Mouse (Mus musculus): ENCODE measurements around the gene Daam1.

DNA sequence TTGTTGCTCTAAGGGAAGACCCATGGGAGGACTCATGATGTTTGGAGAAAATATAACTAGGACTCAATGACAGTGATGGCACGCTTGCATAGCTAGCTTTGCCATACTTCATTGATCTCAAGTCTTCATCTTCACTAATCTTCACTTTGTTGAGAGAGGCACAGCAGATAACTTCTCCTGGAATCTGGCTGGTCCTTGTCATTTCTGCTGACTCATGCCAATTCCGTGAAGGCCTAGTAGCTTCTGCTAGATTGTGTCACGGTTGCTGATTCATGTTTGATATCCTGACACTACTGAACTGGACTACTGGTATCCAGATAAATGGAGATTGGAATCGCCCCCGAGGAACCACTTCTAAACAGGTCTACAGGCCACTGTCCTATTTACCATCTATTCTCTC, 192.7 kb downstream of the Daam1 start:
- TF ChIP-seq CTCF (IDR thresholded peaks at IDR 0.05; ENCODE audit: low read depth, low read length) = no peak
- no peak for TF ChIP-seq POLR2A (IDR thresholded peaks at IDR 0.05; ENCODE audit: extremely low read depth, insufficient read depth, low read length)
